Mouse (Mus musculus) kidney, adult 11 months (tissue): Measurements from ENCODE around the gene Nlrp1a.

Source experiments
- DNase-seq: peaks from one replicate; pipeline ENCODE4 v3.0.0; 2022

Nlrp1a gene

GRCm38 (mm10) chr11:71144661-71145060, at the start of gene Nlrp1a:
TSS of gene Nlrp1a (minus strand) at chr11:71144704.
- no peak for DNase-seq

DNA sequence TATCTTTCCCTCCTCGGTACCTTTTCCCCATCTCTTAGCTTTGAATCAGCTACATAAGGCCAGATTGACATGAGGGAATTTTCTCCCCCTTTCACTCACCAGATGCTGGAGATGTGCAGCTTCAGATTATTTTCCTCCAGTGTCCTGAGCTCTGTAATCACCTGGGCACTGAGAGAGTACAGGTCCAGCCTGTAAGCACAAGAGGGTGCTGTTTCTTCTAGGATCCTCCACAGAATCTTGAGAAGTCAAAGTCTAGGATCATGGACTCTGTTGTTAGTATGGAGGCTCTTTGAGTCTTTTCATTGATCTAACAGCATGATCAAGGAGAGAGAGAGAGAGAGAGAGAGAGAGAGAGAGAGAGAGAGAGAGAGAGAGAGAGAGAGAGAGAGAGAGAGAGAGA, 25.1 kb upstream of the Nlrp1a start:
- no peak for DNase-seq

GRCm38 (mm10) chr11:71164139-71164538, 19.6 kb upstream of the Nlrp1a start:
- no peak for DNase-seq

GRCm38 (mm10) chr11:71159439-71160136, 15.1 kb upstream of the Nlrp1a start:
- no peak for DNase-seq

- DNase-seq, result no peak
Observed at GRCm38 (mm10) chr11:71155272-71155671, 10.8 kb upstream of the Nlrp1a start.

- no peak for DNase-seq
Observed at GRCm38 (mm10) chr11:71142031-71142430, 2.5 kb downstream of the Nlrp1a start.

- DNase-seq, result no peak
Observed at GRCm38 (mm10) chr11:71107128-71107527, 37.4 kb downstream of the Nlrp1a start.

DNA sequence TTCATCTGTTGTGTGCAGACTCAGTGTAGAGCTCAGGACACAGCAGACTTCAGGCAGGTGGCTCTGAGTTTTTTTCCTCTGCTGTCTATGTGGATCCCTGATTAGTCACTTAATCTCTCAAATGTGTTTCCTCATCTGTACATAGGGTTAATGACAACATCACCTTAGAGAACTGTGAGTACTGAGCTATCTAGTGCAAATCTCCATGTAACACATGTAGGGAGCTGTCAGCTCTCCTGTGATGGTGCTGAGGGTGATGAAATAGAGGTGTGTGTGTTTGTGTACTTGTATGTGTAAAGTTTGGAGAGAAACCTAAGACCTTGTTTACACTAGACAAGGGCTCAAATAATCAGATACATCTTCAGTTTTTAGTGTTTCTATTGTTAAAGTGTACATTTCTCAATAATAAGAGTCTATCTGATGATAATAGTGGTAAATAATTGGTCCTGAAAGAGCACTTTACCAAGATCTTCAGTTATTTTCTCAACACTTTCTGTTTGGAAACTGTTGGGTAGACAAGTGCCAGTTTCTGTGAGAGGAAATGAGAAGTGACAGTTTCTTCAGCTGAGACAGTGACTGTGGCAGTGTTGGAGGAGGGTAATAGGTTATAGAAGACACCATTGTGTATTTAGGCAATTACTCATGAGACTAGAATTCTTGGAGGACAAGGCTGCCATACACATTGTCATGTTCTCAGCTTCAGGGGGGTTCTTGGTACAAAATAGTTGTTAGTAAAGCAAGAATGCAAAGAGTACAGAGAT, 38.1 kb downstream of the Nlrp1a start:
- no peak for DNase-seq

- DNase-seq, result no peak
Observed at GRCm38 (mm10) chr11:71103931-71104330, 40.6 kb downstream of the Nlrp1a start.

DNA sequence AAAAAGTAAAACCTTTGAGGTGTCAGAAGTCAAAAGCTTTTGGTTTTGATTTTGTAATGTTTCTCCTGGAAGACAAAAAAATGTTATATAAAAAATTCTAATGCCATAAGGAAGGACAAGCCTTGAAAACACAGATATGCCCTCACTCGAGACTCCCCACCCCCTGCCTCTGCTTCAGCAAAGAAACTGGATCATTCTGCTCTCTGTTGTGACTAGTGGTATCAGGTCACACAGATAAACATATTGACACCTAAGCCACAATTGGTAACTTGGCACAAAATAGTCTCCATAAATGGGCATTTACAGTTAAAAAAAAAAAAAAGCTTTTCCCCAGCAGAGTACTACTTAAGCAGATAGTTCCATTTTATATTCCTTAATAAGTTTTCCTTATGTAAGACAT, 68.2 kb downstream of the Nlrp1a start:
- no peak for DNase-seq

DNA sequence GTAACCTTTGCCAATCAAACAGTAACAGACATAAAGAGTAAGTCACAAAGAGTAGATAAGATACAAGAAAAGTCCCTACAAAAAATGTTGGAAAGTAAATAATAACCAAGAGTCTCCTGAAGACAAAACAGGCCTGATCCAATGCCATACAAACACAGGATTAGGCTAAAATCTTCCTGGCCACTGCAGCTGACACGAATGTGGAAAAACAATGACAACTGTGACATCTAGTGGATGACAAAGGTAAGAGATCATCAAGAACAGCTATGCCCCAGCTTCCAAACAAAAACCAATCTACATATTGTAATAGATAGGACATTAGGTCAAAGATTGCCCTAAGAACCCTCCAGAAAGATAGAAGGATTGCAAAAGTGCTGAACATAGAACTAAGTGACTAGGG, 92.0 kb downstream of the Nlrp1a start:
- DNase-seq, result no peak
